Mouse (Mus musculus): ENCODE results near the gene Vsir.

DNA sequence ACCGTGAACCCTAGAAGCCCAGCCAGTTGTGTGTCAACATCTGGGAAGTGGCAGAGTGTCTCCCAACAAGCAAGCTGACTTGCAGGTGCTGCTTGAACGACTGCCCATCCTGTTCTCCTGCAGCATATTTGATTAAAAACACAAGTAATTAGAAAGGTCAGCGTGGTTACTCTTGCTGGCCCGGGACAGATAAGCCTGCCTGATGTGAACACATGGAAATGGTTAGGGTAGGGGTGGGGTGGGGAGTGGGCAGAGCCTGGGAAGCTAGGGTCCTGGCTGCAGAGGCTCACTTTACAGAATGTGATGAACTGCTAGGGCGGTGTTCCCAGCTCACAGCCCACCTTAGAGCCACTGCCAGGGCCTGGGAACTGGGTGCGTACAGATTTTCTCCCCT lies 26.9 kb downstream of the Vsir start:
- TF ChIP-seq CTCF (IDR thresholded peaks at IDR 0.05; ENCODE audit: control insufficient read depth, insufficient read depth, low read length), result no peak
- TF ChIP-seq POLR2A (IDR thresholded peaks at IDR 0.05; ENCODE audit: borderline replicate concordance, control insufficient read depth, low read depth, low read length), result no peak

Data from bone marrow, adult 2 months (tissue).